Mouse (Mus musculus) cortical plate, adult 2 months (tissue): Measurements from ENCODE around the gene Ehd1.

Experiments
- CTCF ChIP-seq: fragments of 200-500 bp; IDR thresholded peaks from 2 replicates; pipeline ENCODE4 v1.5.1; 2011; ENCODE audit warnings: mild to moderate bottlenecking, control low read depth, low read length; ENCODE audit not compliant: insufficient read depth; ENCODE audit errors: extremely low read depth
- POLR2A ChIP-seq: fragments of 200-500 bp; IDR thresholded peaks from 2 replicates; pipeline ENCODE4 v1.6.1; 2011; ENCODE audit warnings: mild to moderate bottlenecking, low read length, control low read depth; ENCODE audit not compliant: insufficient read depth; ENCODE audit errors: extremely low read depth

DNA sequence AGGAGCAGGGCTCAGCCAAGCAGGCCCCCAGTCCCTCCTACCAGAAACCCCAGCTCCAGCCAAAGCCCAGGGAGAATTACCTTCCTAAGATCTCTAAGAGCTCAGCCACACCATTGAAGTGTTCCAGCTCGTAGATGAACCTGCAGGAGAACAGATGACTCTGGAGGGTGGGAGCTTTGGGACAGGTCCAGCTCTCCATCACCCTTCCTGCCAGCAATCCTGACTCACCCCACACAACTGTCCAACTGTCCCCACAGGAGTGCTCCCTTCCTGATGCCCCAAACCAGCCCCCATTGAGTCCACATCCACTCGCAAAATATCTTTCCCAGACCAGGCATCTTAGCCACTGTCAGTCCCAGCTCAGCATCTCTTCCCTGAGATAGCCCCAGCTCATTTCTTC is 45.5 kb upstream of the Ehd1 start:
- TF ChIP-seq POLR2A: no peak
- TF ChIP-seq CTCF: no peak
